Mouse (Mus musculus): ENCODE results near the gene Bckdhb. TPM values are rescaled to one million over a fixed set of nuclear protein-coding genes. Genes with fewer than 3 reads are reported as not detected.
"Not testable (repeated sequence)": the region's sequence is repeated elsewhere in the genome, so short reads cannot be mapped to it uniquely, and the experiment has no call there.

Gene Bckdhb
- polyA plus RNA-seq, 1 experiment, result 21.9 TPM

DNA sequence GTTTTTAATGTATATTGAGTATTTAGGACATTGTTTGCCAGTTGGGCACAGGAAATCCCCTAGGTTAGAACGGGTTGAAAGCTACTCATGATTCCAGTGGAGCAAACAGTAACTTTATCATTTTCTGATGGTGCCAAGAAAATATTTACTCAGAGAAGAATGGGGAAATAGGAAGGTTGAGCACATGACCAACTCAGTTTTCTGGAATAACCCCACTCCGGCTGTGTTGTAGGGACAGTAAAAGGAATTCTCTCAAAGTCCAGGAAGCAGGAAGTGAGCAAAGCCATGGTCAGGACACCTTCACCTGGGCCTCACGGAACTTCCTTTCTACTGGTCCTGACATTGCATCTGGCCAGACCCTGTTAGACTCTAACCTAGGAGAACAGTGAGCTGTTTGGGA, 122.5 kb downstream of the Bckdhb start:
- TF ChIP-seq CTCF (IDR thresholded peaks at IDR 0.05; ENCODE audit: borderline replicate concordance, extremely low read depth, insufficient read depth, insufficient read length), result no peak
- TF ChIP-seq POLR2A (IDR thresholded peaks at IDR 0.05; ENCODE audit: borderline replicate concordance, extremely low read depth, insufficient read depth, insufficient read length, poor library complexity, severe bottlenecking), result no peak
- no peak for DNase-seq (ENCODE audit: low read depth)

DNA sequence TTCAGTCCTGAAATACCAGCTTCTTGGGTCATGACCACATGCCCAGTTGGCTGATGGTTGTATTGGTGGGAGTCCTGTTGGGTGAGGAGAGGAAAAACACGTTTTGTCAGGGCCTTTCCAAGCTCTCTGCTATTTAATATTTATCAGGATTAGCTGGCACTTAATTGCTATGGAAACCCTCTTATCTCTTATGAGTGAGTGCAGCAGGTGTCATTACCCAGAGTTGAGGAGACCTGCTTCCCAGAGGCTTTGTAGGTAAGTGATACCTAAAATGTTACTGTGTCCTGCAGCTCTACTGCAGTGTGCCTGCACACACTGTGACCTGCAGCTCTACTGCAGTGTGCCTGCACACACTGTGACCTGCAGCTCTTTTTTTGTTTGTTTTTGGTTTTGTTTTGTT, 124.2 kb downstream of the Bckdhb start:
- TF ChIP-seq CTCF (IDR thresholded peaks at IDR 0.05; ENCODE audit: borderline replicate concordance, extremely low read depth, insufficient read depth, insufficient read length) (no peak), POLR2A (IDR thresholded peaks at IDR 0.05; ENCODE audit: borderline replicate concordance, extremely low read depth, insufficient read depth, insufficient read length, poor library complexity, severe bottlenecking) (no peak)
- DNase-seq (ENCODE audit: low read depth), result no peak

DNA sequence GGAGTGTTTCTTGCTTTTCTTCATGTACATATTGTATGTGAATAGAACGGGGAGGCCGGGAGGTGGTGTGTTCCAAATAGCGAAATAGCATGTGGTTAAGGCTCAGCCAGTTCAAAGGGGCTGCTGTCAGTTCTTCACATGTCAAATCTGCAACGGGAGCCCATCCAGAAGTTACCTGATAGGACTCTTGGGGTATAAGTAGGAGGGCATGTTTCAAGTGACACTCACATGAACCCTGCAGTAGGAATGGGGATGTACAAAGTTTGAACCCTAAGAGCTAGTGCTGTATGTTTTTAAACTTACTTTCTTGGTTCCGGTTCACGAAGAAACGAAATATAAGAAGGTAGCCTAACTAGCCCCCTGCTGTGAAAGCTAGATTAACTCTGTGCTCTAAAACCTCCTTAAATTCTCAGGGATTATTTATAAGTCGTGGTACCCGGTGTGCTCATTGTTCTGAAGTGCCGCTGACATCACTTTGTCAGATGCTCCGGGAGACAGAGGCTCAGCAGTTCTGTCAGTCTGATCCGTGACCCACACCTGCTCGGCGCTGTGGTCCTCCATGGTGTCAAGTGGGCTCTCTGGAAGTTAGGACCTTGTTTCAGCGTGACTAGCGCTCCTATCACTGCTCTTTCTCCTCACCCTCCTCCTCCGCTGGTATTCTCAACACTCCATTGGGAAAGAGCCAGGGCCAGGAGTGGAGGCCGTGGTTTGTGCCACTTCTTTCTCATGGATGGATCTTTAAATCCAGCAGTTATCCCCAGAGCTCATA, 126.1 kb downstream of the Bckdhb start:
- DNase-seq (ENCODE audit: low read depth), result no peak
- TF ChIP-seq CTCF (IDR thresholded peaks at IDR 0.05; ENCODE audit: borderline replicate concordance, extremely low read depth, insufficient read depth, insufficient read length) (no peak), POLR2A (IDR thresholded peaks at IDR 0.05; ENCODE audit: borderline replicate concordance, extremely low read depth, insufficient read depth, insufficient read length, poor library complexity, severe bottlenecking) (no peak)

DNA sequence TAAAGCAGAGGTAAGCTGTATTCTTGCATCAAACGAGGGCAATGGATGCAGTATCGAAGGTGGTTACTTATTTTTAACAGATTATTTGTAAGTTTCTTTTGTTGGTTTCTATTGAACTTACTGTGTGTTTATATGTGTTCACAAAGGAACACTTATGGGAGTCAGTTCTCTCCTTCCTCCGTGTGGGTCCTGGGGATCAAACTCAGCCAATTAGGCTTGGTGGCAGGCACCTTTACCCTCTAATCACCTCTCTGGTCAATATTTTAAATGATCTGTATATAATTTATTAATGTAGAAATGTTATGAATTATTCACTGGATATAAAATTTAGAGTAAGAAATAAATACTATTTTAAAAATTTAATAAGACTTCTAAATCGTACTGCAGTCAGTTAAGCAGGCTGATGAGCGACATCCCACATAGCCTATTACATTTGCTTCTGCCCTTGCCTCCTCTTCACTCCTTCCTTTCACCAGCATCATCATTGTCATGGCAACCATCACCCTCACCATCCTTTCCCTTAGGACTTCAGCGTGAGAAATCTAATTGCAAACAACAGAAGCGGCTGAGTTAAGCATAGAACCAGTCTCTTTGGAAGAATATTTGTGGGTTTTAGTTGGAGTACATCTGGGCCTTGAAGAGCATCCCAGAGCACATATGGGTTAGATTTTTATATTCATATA, 130.3 kb downstream of the Bckdhb start:
- no peak for TF ChIP-seq POLR2A (IDR thresholded peaks at IDR 0.05; ENCODE audit: borderline replicate concordance, extremely low read depth, insufficient read depth, insufficient read length, poor library complexity, severe bottlenecking)
- no peak for TF ChIP-seq CTCF (IDR thresholded peaks at IDR 0.05; ENCODE audit: borderline replicate concordance, extremely low read depth, insufficient read depth, insufficient read length)
- DNase-seq (ENCODE audit: low read depth), result peak; percentile 80

DNA sequence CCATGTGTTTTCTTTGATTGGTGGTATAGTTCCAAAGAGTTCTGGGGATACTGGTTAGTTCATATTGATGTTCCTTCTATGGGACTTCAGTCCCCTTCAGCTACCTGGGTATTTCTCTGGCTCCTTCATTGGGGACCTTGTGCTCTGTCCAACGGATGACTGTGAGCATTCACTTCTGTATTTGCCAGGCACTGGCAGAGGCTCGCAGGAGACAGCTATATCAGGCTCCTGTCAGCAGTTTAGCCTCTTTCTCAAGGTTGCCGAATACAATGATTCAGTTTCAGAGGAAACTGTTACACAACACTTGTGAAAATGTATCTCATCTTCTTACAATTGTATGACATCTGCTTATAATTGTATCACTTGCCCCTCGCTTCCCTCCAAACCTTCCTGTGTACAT, 135.8 kb downstream of the Bckdhb start:
- not testable (repeated sequence) for DNase-seq (ENCODE audit: low read depth)

DNA sequence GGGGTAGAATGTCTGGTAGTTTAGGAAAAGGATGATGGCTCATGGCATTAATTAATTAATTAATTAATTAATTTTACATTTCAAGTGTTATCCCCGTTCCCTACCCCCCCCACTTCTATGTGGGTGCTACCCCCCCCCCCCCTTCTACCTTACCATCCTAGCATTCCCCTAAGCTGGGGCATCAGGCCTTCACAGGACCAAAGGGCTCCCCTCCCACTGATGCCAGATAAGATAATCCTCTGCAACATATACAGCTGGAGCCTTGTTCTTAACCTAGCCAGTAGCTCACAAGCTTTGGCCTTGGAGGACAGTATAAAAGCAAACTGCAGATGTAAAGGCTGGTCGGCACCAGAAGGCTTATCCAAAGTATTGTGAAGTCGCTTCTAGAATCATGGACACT, 138.7 kb downstream of the Bckdhb start:
- no peak for DNase-seq (ENCODE audit: low read depth)

DNA sequence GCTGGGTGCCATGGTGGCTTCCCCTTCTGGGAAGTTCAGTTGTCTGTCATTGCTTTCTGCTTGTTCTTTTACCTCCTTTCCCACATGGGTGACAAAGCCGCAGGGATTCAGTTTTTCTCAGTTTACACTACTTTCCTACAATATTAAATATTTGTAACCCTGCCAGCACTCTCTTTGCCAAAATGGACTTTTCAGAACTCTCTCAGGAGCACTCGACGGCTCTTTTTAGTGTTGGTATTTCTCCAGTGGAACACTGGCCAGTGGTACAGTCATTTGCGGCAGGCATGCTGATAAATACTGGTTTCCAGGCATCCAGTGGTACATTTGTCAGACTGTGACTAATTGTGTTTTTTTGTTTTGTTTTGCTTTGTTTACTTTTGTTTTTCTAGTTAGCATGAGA, 139.2 kb downstream of the Bckdhb start:
- TF ChIP-seq CTCF (IDR thresholded peaks at IDR 0.05; ENCODE audit: borderline replicate concordance, extremely low read depth, insufficient read depth, insufficient read length) (no peak), POLR2A (IDR thresholded peaks at IDR 0.05; ENCODE audit: borderline replicate concordance, extremely low read depth, insufficient read depth, insufficient read length, poor library complexity, severe bottlenecking) (no peak)
- DNase-seq (ENCODE audit: low read depth), result no peak

More for the DNA sequence above, 138.7 kb downstream of the Bckdhb start:
- TF ChIP-seq CTCF (IDR thresholded peaks at IDR 0.05; ENCODE audit: borderline replicate concordance, extremely low read depth, insufficient read depth, insufficient read length) (no peak), POLR2A (IDR thresholded peaks at IDR 0.05; ENCODE audit: borderline replicate concordance, extremely low read depth, insufficient read depth, insufficient read length, poor library complexity, severe bottlenecking) (no peak)

DNA sequence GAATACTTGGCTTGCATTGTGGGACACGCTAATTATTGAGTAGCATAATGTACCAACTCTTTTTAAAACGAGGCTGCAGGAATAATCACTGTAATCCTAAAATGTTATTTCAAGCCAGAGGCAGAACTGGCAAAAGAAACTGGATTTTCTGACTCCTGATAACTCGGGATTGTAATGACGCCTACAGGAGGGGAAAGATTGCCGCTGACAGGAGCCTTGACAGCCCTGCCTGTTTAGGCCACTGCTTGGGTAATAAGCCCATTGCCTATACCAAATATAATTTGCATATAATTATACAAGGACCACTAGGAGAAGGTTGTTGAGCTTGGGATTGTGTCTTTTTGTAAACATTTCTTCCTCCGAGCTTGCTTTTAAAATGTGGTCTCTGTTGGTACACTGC, 145.3 kb downstream of the Bckdhb start:
- TF ChIP-seq CTCF (IDR thresholded peaks at IDR 0.05; ENCODE audit: borderline replicate concordance, extremely low read depth, insufficient read depth, insufficient read length) (no peak), POLR2A (IDR thresholded peaks at IDR 0.05; ENCODE audit: borderline replicate concordance, extremely low read depth, insufficient read depth, insufficient read length, poor library complexity, severe bottlenecking) (no peak)
- peak; percentile 67 for DNase-seq (ENCODE audit: low read depth)

DNA sequence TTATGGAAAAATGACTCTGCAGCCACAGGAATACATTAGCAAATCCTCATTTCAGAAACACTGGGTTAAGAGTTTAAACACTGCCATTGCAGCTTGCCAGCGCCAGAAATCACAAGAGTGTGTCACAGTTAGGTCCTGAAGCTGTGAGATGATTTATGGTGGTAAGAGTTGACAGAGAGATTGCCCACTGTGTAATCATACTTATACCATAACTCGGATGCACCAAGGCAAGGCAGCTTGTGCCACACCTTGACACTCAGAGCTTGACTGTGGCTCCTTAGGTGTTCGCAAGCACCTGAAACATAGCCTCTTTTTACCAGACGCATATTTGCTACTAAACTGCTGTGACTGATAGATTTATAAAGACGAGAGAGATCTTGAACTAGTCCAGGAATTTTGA, 145.8 kb downstream of the Bckdhb start:
- DNase-seq (ENCODE audit: low read depth), result no peak
- TF ChIP-seq CTCF (IDR thresholded peaks at IDR 0.05; ENCODE audit: borderline replicate concordance, extremely low read depth, insufficient read depth, insufficient read length) (no peak), POLR2A (IDR thresholded peaks at IDR 0.05; ENCODE audit: borderline replicate concordance, extremely low read depth, insufficient read depth, insufficient read length, poor library complexity, severe bottlenecking) (no peak)

DNA sequence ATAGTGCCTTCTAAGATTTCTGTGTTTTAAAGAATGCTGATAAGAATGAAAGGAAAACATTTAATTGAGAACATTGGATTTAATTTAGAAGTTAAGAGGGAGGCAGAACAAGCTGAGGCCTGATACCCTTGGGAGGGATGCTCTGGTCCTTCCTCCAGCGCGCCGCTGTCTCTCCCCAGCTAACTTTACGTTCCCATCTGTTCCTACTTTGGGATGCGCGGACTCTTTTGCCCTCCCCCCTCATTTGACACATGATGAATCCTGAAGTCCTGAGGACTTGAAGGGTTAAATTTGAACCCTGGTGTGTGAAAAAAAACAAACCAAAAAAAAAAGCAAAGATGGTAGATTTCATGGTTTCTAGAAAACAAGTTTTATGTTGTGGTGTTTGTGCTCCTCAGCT, 147.6 kb downstream of the Bckdhb start:
- no peak for DNase-seq (ENCODE audit: low read depth)
- no peak for TF ChIP-seq POLR2A (IDR thresholded peaks at IDR 0.05; ENCODE audit: borderline replicate concordance, extremely low read depth, insufficient read depth, insufficient read length, poor library complexity, severe bottlenecking)
- no peak for TF ChIP-seq CTCF (IDR thresholded peaks at IDR 0.05; ENCODE audit: borderline replicate concordance, extremely low read depth, insufficient read depth, insufficient read length)

DNA sequence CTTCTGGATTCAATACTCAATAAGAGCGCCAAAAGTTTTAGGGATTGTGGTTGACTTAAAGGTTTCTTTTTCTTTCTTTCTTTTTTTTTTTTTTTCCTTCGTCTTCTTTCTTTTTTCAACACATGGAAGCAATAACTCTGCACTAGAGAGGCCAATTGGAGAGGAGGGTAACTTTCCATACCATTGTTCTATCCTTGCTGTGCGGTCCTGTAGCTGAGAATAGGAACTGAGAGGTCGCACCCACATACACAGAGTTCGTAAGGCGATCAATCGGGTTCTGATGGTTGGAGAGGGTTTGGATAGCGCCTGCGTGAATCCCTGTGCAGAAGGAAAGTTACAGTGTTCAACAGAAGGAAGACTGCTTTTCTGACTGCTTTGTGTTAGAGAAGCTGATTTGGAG, 148.3 kb downstream of the Bckdhb start:
- DNase-seq (ENCODE audit: low read depth), result no peak
- TF ChIP-seq POLR2A (IDR thresholded peaks at IDR 0.05; ENCODE audit: borderline replicate concordance, extremely low read depth, insufficient read depth, insufficient read length, poor library complexity, severe bottlenecking) (no peak), CTCF (IDR thresholded peaks at IDR 0.05; ENCODE audit: borderline replicate concordance, extremely low read depth, insufficient read depth, insufficient read length) (no peak)

DNA sequence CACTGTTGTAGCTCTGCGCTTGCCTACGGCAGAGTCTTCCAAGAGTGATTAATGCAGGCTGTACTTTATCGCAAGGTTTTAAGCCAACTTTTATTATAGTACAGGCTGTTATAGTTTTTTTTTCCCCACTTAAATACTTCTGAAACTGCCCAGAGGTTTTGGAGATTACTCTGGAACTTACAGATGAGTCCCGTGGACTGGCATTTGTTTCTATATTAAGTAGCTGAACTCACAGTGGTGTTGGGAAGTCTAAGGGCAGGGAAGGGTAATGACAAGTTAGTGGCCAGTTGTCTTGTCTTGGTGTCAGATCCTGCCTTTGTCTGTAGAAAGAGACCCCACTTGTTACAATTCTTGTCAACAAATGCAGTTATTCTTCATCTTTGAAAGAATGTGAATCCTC, 158.6 kb downstream of the Bckdhb start:
- no peak for DNase-seq (ENCODE audit: low read depth)
- TF ChIP-seq CTCF (IDR thresholded peaks at IDR 0.05; ENCODE audit: borderline replicate concordance, extremely low read depth, insufficient read depth, insufficient read length) (no peak), POLR2A (IDR thresholded peaks at IDR 0.05; ENCODE audit: borderline replicate concordance, extremely low read depth, insufficient read depth, insufficient read length, poor library complexity, severe bottlenecking) (no peak)
